Mouse (Mus musculus) CH12.LX (cell line): Measurements from ENCODE around the gene Cfap126.

Experiments used
- CHD1 ChIP-seq: IDR thresholded peaks from 2 replicates; pipeline ENCODE4 v1.6.1; 2012; ENCODE audit warnings: low read depth, low read length, improper control_type of control experiment, inconsistent platforms
- CTCF ChIP-seq, 2 experiments: IDR thresholded peaks in 1 of 2; conservative IDR thresholded peaks in 1 of 2; 2 replicates each; pipeline ENCODE4 v1.5.1; 2011 to 2012; ENCODE audit warnings: low read depth in 2 of 2, low read length in 2 of 2, improper control_type of control experiment in 1 of 2, inconsistent platforms in 1 of 2, mild to moderate bottlenecking in 1 of 2, moderate library complexity in 1 of 2
- E2F4 ChIP-seq: IDR thresholded peaks from 2 replicates; pipeline ENCODE4 v1.6.1; 2011; ENCODE audit warnings: low read depth, low read length, improper control_type of control experiment; ENCODE audit not compliant: insufficient replicate concordance
- EP300 ChIP-seq: IDR thresholded peaks from 2 replicates; pipeline ENCODE4 v1.6.1; 2011; ENCODE audit warnings: low read length, improper control_type of control experiment
- ETS1 ChIP-seq: conservative IDR thresholded peaks from 2 replicates; pipeline ENCODE4 v1.6.1; 2012; ENCODE audit warnings: low read depth, mild to moderate bottlenecking, inconsistent platforms, low read length, improper control_type of control experiment, moderate library complexity
- HCFC1 ChIP-seq: IDR thresholded peaks from 2 replicates; pipeline ENCODE4 v1.6.1; 2012; ENCODE audit warnings: low read depth, mild to moderate bottlenecking, inconsistent platforms, low read length, improper control_type of control experiment
- MAX ChIP-seq: IDR thresholded peaks from 2 replicates; pipeline ENCODE4 v1.6.1; 2011; ENCODE audit warnings: low read length, improper control_type of control experiment
- MAZ ChIP-seq: IDR thresholded peaks from 2 replicates; pipeline ENCODE4 v1.6.1; 2012; ENCODE audit warnings: low read depth, mild to moderate bottlenecking, inconsistent platforms, low read length, improper control_type of control experiment, moderate library complexity
- NELFE ChIP-seq: IDR thresholded peaks from 2 replicates; pipeline ENCODE4 v1.6.1; 2011; ENCODE audit warnings: low read depth, low read length, improper control_type of control experiment
- POLR2A ChIP-seq: IDR thresholded peaks from 2 replicates; pipeline ENCODE4 v1.6.1; 2011; ENCODE audit warnings: low read depth, mild to moderate bottlenecking, improper control_type of control experiment, low read length
- RAD21 ChIP-seq: IDR thresholded peaks from 2 replicates; pipeline ENCODE4 v1.6.1; 2011; ENCODE audit warnings: low read depth, mild to moderate bottlenecking, low read length, improper control_type of control experiment, moderate library complexity
- TBP ChIP-seq: conservative IDR thresholded peaks from 2 replicates; pipeline ENCODE4 v1.6.1; 2011; ENCODE audit warnings: low read depth, low read length, improper control_type of control experiment
- UBTF ChIP-seq: IDR thresholded peaks from 2 replicates; pipeline ENCODE4 v1.6.1; 2012; ENCODE audit warnings: low read depth, mild to moderate bottlenecking, inconsistent platforms, low read length, improper control_type of control experiment, moderate library complexity
- ZMIZ1 ChIP-seq: IDR thresholded peaks from 2 replicates; pipeline ENCODE4 v1.6.1; 2012; ENCODE audit warnings: low read depth, mild to moderate bottlenecking, inconsistent platforms, low read length, improper control_type of control experiment

GRCm38 (mm10) chr1:171121839-171122238, 8.1 kb downstream of the Cfap126 start:
- TF ChIP-seq NELFE (no peak), MAZ (no peak), CTCF (conservative IDR thresholded peaks at IDR 0.05 in 1 of 2, IDR thresholded peaks at IDR 0.05 in 1 of 2; ENCODE audit: low read depth in 2 of 2, low read length in 2 of 2) (no peak), POLR2A (no peak), ZMIZ1 (no peak), UBTF (no peak), CHD1 (no peak), TBP (no peak), HCFC1 (no peak), ETS1 (no peak), RAD21 (no peak), E2F4 (no peak), MAX (no peak), EP300 (no peak)
